Mouse (Mus musculus) bone marrow macrophage, adult 2 months (primary cell): ENCODE measurements around the gene Nnmt.

Experiments used
- CTCF ChIP-seq: IDR thresholded peaks from 2 replicates; pipeline ENCODE4 v1.5.1; 2012; ENCODE audit warnings: low read depth, mild to moderate bottlenecking, low read length, moderate library complexity
- POLR2A ChIP-seq: IDR thresholded peaks from 2 replicates; pipeline ENCODE4 v1.6.1; 2012; ENCODE audit warnings: mild to moderate bottlenecking, low read depth, low read length, borderline replicate concordance

GRCm38 (mm10) chr9:48640881-48641280, 35.9 kb upstream of the Nnmt start:
- TF ChIP-seq POLR2A (no peak), CTCF (no peak)
